Mouse (Mus musculus) hindbrain, embryonic 10.5 days (tissue): ENCODE results near the gene Cela3a. TPM values are rescaled to one million over a fixed set of nuclear protein-coding genes. Genes with fewer than 3 reads are reported as not detected.
A peak's percentile ranks its signal among the peaks of the same experiment; 100 is the strongest.

Experiments used
- DNase-seq: peaks from one replicate; pipeline ENCODE4 v3.0.0-alpha.2; 2017; ENCODE audit warnings: low spot score
- H3K27ac ChIP-seq: fragments of 300-500 bp; sonication (generic); 2 replicates; pipeline ENCODE4 v1.5.1; 2016; ENCODE audit warnings: mild to moderate bottlenecking, moderate library complexity
- H3K27me3 ChIP-seq: fragments of 300-500 bp; sonication (generic); 2 replicates; pipeline ENCODE4 v1.6.1; 2016; ENCODE audit warnings: mild to moderate bottlenecking; ENCODE audit not compliant: poor library complexity, insufficient read depth, severe bottlenecking
- H3K36me3 ChIP-seq: fragments of 300-500 bp; sonication (generic); 2 replicates; pipeline ENCODE4 v1.6.1; 2016; ENCODE audit warnings: mild to moderate bottlenecking, moderate library complexity
- H3K4me1 ChIP-seq: fragments of 300-500 bp; sonication (generic); replicated peaks from 2 replicates; pipeline ENCODE4 v1.6.1; 2016; ENCODE audit warnings: mild to moderate bottlenecking
- H3K4me3 ChIP-seq: fragments of 300-500 bp; sonication (generic); 2 replicates; pipeline ENCODE4 v1.5.1; 2016; ENCODE audit warnings: mild to moderate bottlenecking, moderate library complexity
- H3K9me3 ChIP-seq: fragments of 300-500 bp; sonication (generic); 2 replicates; pipeline ENCODE4 v1.6.1; 2016; ENCODE audit warnings: mild to moderate bottlenecking, moderate library complexity
- WGBS: fragments of 180-500 bp; shearing (Covaris S2); methylation state at CpG from one replicate; pipeline ENCODE4 v1.1.7; 2016; 5-methylcytosine and 5-hydroxymethylcytosine counted together
- polyA plus RNA-seq: library from polyadenylated mRNA; unstranded; fragments of >200 nt; fragmentation: Nextera tagmentation; extraction: Ambion mirVana; gene quantifications from 2 replicates; pipeline ENCODE4 v1.2.1, GENCODE M21; 2016

Gene Cela3a
- polyA plus RNA-seq, 1 experiment from 2014 or later = not detected

GRCm38 (mm10) chr4:137358291-137359002 is 51.1 kb downstream of the Cela3a start:
- Histone ChIP-seq H3K36me3 (no peaks in the 10 kb centered on the region), H3K4me3 (peak overlapping the region; percentile 96; the same call in 1 of the 2 replicates), H3K4me1 (peaks cover 28% of the 10 kb centered on the region), H3K9me3 (no peaks in the 10 kb centered on the region), H3K27ac (0 out of 2 replicates have a peak overlapping the region, but pooled peaks have one; percentile 100), H3K27me3 (no peaks in the 10 kb centered on the region)
- no peak for DNase-seq
- 66% methylated on average over 14 of the region's 14 CpGs for WGBS

DNA sequence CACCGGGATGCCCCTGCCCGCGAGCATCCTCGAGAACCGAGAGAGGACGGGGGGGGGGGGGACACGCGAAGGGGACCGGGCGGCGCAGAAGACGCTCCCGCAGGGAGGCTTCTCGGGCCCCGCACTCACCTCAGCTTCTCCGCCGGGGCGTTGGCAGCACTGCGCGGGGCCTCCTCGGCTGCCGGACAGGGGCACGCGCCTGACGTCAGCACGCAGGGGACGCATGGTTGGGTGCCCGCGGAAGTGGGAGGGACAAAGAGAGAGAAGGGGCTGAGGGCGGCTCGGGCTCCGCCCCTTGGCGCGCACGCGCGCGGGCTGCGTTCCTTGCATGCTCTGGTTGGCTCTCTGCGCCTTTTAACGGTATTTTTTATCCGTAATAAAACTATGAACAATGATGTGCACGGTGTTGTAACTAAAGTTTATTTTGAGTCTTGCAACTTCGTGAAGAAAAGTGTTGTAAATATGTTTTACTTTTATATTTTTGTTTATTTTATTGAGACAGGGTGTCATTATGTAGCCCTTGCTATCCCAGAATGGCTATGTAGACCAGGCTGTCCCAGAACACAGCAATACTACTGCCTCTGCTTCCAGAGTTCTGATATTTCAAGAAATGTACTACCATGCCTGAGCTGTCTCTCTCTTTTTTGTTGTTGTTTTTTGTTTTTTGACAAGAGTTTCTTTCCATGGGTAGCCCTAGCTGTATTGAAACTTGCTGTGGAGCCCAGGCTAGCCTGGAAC is 51.9 kb downstream of the Cela3a start, which contains the start of gene Cdc42:
Gene Cdc42, minus strand, starts transcription at position 204 of the 738 bp plus-strand sequence.
- Histone ChIP-seq H3K27ac (peak within 1 kb of the TSS; percentile 100), H3K4me1 (peaks cover 35% of the 10 kb centered on the region), H3K27me3 (no peaks in the 10 kb centered on the region), H3K36me3 (no peaks in the 10 kb centered on the region), H3K4me3 (peak within 1 kb of the TSS; percentile 96), H3K9me3 (no peaks in the 10 kb centered on the region)
- WGBS = under 1% methylated on average over 44 of the region's 44 CpGs
- DNase-seq = peak; percentile 98

- peak overlapping the region; percentile 100 for H3K27ac ChIP-seq
- H3K4me1 ChIP-seq = peaks cover 36% of the 10 kb centered on the region
- H3K4me3 ChIP-seq = peak overlapping the region; percentile 96
- peak; percentile 71 for DNase-seq
- H3K9me3 ChIP-seq = no peaks in the 10 kb centered on the region
- H3K36me3 ChIP-seq = no peaks in the 10 kb centered on the region
- under 1% methylated on average over 87 of the region's 90 CpGs for WGBS
- no peaks in the 10 kb centered on the region for H3K27me3 ChIP-seq
These were observed 52.7 kb downstream of the Cela3a start for GRCm38 (mm10) chr4:137356674-137357510.

Other genes with a start within 250 kb of the Cela3a start
- 1.2 and 1.4 TPM in 2 replicates for gene Wnt4, start 132.3 kb downstream of the Cela3a start, polyA plus RNA-seq
- gene Cdc42, start 52.1 kb downstream of the Cela3a start, polyA plus RNA-seq = 592 and 604 TPM in 2 replicates
- gene Cela3b, start 20.7 kb upstream of the Cela3a start, polyA plus RNA-seq = not detected in 2 replicates
- not detected in 2 replicates for gene 1700013G24Rik, start 43.5 kb upstream of the Cela3a start, polyA plus RNA-seq
- gene Hspg2, start 59.0 kb upstream of the Cela3a start, polyA plus RNA-seq = 15.2 and 18.2 TPM in 2 replicates
- gene Ldlrad2, start 164.8 kb upstream of the Cela3a start, polyA plus RNA-seq = 1.3 TPM in 1 of 2 replicates, not detected in the other
- gene Usp48, start 184.0 kb upstream of the Cela3a start, polyA plus RNA-seq = 63.6 and 73.1 TPM in 2 replicates